Mouse (Mus musculus): ENCODE measurements around the gene Stk25.
A peak's percentile ranks its signal among the peaks of the same experiment; 100 is the strongest.
"Not testable (repeated sequence)": the region's sequence is repeated elsewhere in the genome, so short reads cannot be mapped to it uniquely, and the experiment has no call there.

The Stk25 gene

DNA sequence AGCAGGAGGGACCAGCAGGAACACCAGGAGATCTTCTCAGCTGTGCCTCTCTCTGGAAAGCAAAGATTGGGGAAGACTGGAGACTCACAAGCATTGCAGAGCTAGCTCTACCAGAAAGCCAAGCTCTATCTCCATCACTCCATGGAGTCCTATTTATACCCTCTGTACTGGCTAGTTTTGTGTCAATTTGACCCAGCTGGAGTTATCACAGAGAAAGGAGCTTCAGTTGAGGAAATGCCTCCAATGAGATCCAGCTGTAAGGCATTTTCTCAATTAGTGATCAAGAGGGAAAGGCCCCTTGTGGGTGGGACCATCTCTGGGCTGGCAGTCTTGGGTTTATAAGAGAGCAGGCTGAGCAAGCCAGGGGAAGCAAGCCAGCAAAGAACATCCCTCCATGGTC lies at the start of gene Stk25:
TSS of gene Stk25 (minus strand) at position 101 of the 400 bp plus-strand sequence.
- not testable (repeated sequence) for DNase-seq

GRCm38 (mm10) chr1:93705389-93705788 lies 46.9 kb upstream of the Stk25 start:
- no peak for DNase-seq

DNA sequence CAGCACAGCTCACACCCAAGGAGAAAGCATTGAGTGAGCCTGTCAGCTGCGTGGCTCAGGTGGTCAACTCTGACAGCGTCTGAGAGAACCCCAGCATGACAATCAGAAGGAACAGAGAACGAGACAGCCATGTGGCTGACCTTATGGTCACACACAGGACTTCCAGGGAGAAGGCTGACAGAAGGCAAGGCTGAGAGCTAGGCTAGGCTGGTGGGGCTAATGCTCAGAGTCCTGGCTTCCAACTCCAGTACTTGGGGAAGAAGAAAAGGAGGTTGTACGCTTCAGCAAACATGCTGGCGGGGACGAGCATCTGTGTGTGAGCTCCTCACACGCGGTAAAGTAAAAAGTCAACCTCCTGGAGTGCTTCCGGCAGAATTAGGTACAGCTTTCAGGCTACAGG lies 45.9 kb upstream of the Stk25 start:
- no peak for DNase-seq

GRCm38 (mm10) chr1:93703472-93704048 lies 45.1 kb upstream of the Stk25 start:
- DNase-seq: no peak

GRCm38 (mm10) chr1:93702106-93702505 lies 43.6 kb upstream of the Stk25 start:
- no peak for DNase-seq

GRCm38 (mm10) chr1:93699159-93699558 lies 40.7 kb upstream of the Stk25 start:
- DNase-seq: no peak

GRCm38 (mm10) chr1:93697317-93697716 lies 38.9 kb upstream of the Stk25 start:
- no peak for DNase-seq

DNA sequence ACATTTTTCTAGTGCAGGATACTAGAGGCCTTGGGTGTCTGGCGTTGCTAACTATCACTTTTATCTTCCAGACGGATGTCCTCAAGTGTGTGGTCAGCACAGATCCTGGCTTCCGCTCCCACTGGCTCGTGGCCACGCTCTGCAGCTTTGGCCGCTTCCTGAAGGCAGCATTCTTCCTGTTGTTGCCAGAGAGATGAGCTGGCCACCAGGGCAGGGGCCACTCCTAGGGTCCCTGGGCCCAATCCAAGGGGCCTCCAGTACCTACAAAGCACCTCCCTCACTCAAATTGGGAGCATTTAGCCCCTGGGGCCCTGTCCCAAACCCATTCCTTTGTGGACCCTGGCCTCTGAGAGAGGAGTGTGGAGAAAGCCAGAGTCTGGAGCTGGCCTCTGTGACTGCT lies 36.5 kb upstream of the Stk25 start:
- DNase-seq: peak; percentile 32

GRCm38 (mm10) chr1:93693943-93694342 lies 35.5 kb upstream of the Stk25 start:
- DNase-seq: no peak

GRCm38 (mm10) chr1:93693502-93693901 lies 35.0 kb upstream of the Stk25 start:
- no peak for DNase-seq

DNA sequence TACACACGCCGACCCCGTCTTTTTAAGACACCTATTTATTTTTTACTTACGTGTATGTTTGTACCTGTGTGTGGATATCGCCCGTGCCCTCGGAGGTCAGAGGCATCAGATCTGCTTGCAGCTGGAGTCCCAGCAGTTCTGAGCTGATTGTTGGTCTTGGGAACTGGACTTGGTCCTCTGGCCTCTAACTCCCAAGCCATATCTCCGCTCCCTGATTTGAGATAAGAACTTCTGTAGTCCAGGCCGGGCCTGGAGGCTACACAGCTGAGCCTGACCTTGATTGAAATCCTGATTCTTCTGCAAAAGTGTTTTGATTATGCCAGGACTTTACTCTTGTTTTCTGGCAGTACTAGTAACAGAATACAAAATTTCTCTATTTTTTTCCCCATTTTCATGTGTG lies 34.3 kb upstream of the Stk25 start:
- no peak for DNase-seq

DNA sequence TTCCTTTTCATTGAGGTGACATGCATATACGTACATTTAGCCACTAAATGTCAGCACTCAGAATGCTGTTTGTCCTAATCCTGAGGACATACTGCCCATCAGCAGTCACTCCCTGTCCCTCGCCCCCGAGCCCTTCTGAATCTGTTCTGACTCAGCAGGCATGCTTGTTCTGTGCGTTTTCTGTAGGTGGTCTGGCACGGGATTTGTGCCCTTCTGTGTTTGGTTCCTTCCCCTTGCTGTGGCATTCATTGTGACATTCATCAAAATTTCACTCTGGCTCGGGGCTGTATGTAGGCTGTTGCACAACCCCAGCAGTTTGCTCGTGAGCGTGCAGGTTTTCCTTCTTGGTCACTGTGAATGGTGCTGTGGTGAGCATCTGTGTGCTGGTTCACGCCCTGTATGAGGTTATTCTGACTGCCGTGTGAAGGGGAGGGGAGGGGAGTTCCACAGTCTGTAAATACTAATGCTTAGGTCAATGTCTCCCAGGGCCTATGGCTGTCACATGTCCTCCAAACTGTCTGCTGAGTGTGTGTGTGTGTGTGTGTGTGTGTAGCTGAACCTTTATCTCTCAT lies 33.4 kb upstream of the Stk25 start:
- DNase-seq: no peak

DNA sequence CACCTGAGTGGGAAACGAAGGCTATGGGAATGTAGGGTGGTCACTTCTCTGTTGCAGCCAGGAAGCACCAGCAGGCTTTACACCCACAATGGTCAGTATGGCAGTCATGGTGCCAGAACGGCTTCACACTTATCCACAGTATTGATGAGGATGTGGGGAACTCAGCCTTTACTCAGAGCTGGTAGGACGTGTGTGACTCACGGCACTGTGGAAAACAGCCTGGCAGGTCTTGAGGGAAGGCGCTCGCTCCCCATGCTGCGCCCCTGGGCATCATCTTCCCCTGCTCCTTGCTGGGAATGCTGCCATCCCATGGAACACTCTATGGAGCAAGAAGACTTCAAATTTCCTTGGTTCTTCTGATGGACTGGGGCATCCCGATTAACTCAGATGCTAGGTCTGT lies 32.6 kb upstream of the Stk25 start:
- no peak for DNase-seq

GRCm38 (mm10) chr1:93689901-93690496 lies 31.5 kb upstream of the Stk25 start:
- DNase-seq: no peak

DNA sequence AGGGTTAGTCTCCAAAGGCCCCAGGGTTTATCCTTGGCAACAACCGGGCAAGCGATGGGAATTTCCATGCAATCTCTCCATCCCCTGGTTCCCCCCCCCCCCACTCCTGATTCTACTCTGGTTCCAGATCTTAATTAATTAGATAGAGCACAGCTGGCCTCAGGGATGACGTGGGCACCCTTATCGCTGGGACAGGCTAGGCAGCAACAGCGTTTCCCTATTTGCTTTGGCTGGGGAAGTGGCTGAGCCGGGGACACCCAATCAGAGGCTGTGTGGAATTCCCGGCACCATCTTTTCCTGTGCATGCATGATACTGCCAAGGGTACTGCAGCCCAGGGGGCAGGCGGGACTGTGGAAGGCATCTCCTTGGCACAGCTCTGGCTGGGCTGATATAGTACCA lies 29.7 kb upstream of the Stk25 start:
- DNase-seq: no peak

DNA sequence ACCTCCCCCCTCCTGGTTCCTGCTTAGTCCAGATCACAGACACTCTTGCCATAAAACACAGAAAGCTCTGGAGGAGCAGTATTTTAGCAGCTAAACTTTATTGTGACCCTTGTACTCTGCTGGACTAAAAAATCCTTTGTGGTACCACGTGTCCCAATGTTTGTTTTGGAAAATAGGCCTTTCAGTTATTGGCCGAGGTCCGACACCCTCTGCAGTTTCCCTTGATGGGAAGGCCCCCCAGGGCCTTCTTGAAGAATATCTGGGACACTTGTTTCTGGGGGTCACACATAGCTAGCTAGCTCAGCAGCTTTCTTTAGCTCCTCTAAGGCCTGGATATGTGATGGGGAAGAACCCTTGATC lies 28.5 kb upstream of the Stk25 start:
- DNase-seq: no peak

GRCm38 (mm10) chr1:93686245-93686960 lies 27.9 kb upstream of the Stk25 start:
- peak; percentile 38 for DNase-seq

DNA sequence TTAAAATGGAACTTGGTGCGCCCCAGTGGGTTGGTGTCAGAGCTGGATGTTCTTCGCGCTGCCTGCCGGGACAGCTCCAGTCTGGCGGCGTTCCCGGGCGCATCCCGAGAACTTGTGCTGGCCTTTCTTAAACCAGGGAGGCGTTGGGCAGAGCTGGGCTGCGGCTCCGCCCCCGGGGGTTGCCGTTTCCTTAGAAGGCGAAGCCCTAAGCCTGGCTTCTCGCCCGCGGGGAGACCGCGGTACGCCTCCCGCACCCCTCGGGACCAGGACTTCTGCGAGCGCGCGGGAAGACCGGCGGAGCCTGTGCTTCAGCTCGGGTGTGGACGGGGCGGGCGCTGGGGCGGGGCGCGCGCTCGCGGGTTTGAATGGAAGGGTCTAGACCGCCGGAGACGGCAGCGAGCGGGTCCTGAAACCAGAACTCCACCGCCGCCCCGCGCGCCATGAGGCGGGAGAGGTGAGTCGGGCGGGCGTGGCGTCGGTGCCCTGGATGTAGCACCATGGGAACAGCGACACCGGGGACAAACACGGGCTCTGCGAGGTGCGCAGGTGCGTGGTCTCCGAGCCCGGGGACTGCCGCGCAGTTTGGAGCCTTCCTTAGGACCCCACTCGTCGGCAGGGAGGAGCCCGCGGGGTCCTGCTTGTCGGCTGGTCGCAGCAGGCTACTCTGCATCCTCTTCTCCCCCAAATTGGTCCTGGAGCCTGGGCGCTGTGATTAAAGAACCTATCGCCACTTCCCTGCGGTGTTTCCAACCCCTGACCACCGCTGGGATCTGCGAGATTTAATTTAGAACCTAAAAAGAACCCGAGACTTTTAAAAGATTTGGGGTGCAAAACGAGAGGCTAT lies 27.2 kb upstream of the Stk25 start, which contains the start of gene Bok:
TSS of gene Bok (plus strand) at position 260 of the 844 bp plus-strand sequence.
- peak; percentile 50 for DNase-seq

GRCm38 (mm10) chr1:93679889-93680568 lies 21.6 kb upstream of the Stk25 start:
- no peak for DNase-seq

DNA sequence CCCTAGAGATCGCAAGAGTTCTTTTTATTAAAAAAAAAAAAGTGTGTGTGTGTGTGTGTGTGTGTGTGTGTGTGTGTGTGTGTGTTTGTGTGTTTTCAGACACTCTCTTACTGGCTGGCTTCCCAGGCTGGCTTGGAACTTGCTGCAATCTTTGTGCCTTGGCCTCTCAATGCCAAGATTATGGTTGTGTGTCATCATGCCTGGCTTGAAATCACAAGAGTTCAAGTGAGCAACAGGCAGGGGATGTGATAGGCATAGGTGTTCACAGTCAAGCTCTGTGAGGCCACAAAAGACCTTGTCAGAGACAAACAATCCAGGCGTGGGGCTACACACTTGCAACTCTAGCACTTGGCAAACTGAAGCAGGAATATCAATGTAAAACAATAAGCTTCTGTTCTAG lies 19.9 kb upstream of the Stk25 start:
- DNase-seq: no peak

- no peak for DNase-seq
Observed at GRCm38 (mm10) chr1:93672682-93673081, 14.2 kb upstream of the Stk25 start.

DNA sequence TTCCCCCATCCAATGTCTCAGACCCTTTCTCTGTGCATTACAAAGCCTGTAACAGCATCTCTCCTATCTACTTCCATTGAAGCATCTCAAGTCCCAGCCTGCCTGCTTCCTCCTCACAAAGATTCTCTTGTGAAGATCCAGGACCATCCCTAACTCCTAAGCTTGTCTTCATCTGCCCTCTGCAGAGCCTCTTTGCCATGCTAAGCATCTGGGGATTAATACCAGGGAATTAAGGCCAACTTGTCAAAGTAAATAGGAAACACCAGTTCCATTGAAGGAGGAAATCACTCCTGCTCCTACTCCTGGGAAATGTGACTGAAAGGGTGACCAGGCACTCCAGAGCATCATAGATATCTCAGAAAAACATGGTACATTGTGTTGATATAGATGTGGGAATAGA lies 11.5 kb upstream of the Stk25 start:
- DNase-seq: no peak
